Mouse (Mus musculus): ENCODE measurements around the gene Tspan14. TPM values are rescaled to one million over a fixed set of nuclear protein-coding genes. Genes with fewer than 3 reads are reported as not detected.

Tspan14 gene
- total RNA-seq, 2 experiments from 2014 or later = 50.0 to 53.8 TPM

- peak; percentile 78 for DNase-seq
Observed at GRCm38 (mm10) chr14:40975127-40975721, 8.6 kb upstream of the Tspan14 start.

- DNase-seq = no peak
Observed at GRCm38 (mm10) chr14:40968051-40968450, 1.4 kb upstream of the Tspan14 start.

DNA sequence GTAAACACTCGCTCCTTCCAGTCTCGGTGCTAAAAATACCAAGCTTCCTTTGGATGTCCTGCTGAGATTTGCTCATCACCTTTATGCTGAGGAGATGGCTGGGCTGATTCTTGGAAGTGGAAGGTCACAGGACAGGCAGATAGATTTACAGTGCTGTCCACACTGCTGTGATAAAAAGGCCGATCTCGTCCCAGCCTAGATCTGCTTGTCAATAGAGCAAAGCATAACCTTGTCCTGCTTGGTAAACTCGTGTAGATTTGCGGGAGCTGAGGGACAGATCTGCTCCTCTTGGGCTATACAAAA is 942 bp upstream of the Tspan14 start:
- no peak for DNase-seq

GRCm38 (mm10) chr14:40966862-40967597 is 423 bp upstream of the Tspan14 start:
- DNase-seq = peak; percentile 99

- peak; percentile 72 for DNase-seq
Observed at GRCm38 (mm10) chr14:40965507-40966356, 875 bp downstream of the Tspan14 start.

- DNase-seq = no peak
Observed at GRCm38 (mm10) chr14:40964881-40965280, 1.7 kb downstream of the Tspan14 start.

DNA sequence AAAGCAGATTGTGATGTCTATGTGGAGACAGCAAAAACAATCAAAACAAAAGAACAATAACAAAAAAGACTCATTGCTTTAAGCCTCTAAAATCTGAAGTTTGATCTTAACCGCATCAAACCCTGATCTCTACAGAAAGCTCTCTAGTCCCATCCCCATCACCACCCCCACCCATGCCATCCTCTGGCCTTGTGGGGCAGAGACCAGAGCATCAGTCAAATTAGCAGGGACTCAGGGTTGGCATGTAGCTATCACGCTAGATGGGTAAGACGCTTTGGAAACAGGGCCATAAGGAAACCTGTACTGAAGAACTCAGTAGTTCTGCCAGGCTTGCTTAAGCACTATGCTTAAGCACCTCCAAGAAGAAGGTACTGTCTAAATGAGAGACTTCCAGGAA is 2.4 kb downstream of the Tspan14 start:
- DNase-seq = no peak

DNA sequence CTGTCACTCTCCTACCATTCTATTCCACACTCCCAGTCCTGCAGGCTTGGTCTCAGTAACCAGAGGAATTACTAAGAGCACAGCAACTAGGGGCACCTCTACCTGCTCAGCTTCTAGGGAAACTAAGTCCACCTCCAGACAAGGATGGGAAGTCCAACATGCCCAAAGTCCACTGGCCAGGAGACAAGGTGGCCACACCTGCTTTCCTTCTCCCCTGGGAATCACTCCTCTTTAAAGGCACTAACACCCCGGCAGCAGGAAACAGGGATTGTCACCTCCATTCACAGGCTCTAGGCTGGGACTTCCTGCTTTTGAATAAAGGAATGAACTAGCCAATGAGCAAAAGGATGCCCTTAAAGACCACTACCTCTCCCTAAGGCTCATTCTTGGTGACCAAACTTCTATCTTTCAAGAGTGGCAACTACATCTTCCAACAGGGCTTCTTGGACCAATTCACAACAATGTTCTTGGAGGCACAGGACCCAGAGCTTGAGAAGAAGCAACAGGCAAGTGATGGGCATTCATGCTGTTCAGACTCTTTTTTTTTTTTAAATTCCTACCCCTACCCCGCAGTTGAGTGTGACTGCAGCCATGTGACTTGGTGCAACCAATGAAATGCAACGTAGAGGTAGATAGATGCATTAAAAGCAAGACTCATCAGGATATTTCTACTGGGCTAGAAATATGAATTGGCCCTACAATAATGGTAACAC is 3.0 kb downstream of the Tspan14 start:
- no peak for DNase-seq

DNA sequence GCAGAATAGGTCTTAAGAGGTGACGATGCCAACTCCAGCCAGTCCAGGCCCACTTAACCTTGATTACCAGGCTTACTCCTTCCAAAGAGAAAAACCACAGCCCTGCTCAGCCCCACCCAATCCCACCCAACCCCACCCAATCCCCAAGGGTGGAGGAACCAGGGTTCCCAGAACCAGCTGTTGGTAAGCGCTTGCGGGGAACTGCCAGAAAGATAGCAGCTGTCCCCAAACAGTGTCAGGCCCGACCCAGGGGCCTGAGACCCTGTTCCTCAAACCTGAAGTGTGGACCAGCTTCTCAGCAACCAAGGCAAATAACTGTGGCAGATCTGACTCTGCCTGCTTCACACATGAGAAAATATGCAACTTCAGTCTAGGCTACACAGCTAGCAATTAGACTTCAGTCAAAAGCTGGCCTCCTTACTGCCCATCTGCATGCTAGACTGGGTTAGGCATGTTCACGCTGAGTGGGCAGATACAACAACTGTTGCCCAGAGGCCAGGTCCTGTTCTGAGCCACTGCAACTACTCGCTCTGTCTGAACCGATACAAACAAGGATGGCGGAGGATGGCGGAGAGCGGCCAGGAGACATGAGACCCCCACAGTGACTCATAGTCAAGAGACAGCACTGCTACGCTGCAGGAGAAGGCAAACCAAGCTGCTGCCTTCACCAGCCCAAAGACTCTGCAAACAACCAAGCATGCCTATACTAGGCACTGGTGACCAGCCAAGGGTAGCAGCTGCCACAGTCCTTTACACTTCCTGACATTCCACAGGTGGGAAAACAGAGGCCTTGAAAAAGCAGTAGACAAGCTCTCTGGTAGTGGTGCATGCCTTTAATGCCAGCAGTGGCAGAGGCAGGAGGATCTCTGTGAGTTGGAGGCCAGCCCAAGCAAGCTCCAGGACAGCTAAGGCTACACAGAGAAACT is 4.0 kb downstream of the Tspan14 start:
- DNase-seq = no peak

DNA sequence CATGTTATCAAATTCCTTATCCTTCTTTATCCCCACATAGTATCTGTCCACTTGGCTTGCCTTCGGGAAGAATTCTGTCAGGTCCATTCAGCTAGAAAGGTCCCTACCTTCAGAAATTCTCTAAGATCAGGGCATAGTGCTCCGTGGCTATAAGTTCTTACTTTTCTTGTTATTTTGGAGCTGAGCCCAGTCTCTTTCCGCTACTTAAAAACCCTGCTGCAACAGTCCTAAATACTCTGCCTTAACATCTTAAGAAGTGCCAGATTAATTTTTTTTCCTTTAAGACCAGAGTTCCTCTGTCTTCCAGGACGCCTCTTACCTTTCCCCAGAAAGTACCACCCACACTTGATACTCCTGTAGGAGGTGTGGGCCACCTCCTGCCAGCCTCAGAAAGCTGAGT is 6.4 kb downstream of the Tspan14 start:
- no peak for DNase-seq

DNA sequence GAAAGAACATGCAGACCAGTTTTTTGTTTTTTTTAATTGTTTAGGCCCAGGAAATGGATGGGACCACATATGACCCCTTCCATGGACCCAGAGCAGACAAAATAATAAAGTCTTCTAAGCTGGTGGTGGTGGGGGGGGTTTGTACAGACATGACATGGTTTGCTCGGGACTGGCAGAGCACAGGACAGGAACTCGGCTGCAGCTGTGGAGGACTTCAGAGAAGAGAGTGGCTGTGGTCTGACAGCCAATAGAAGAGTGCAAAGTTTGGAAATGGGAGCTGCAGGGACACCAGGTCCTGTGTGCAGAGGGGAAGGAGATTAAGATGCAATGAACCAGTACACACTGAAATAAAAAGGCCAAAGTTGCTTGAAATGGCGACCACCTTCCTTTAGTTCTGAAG is 7.0 kb downstream of the Tspan14 start:
- no peak for DNase-seq

DNA sequence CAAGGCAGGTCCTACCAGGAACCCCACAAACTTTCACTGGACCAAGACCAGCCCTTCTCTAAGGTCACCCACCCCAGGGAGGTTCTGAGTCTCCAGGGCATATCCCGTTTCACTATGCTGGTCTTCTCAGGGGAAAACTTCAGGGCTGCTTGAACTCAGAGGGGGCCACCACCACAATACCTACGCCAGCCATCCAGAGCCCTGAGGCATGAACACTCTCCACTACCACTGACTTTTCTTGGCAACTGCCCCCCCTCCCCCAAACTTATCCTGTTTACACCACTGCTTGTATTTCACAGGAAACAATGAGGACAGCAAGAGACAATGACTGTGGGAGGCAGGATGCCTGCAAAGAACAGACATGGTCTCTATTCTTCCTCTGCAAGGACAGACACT is 7.6 kb downstream of the Tspan14 start:
- DNase-seq = peak; percentile 44

DNA sequence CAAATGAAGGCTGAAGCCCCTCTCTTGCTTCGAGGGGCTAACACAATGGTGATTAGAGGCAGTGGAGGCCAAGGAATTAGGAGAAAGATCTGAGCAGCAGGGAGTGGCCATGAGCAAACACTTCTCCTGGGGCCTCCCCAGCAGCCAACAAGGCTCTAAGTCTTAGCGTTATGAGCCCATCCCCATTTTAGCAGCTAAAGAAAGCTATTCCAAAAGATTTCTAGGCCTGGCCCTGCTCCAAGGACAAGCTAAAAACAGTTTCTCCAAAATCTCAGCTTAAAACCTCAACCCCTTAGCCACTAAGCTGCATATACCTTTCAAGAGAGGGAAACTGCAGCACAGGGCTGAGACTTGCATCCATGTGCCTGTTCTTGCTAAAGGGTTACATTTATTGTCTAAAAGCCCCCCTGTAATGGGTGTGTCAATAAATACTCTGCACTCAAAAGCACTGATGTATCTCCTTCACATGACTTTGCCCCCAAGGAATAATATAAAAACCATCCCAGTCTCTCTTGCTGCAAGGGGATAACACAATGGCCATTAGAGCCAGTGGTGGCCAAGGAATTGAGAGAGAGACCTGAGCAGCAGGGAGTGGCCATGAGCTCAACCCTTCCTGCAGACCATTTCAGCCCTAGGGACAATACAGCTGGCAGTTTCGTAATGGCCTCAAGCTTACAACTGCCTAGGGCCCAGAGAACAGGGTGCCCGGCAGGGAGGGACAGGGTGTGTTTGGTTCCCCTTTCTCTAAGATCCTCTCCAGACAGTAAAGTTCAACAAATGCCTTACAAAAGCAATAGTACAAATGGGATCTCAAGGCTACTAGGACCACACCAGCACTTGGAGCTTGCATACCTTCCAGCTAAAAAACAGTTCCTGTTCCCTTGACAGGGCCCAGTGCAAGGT is 8.3 kb downstream of the Tspan14 start:
- peak; percentile 57 for DNase-seq

DNA sequence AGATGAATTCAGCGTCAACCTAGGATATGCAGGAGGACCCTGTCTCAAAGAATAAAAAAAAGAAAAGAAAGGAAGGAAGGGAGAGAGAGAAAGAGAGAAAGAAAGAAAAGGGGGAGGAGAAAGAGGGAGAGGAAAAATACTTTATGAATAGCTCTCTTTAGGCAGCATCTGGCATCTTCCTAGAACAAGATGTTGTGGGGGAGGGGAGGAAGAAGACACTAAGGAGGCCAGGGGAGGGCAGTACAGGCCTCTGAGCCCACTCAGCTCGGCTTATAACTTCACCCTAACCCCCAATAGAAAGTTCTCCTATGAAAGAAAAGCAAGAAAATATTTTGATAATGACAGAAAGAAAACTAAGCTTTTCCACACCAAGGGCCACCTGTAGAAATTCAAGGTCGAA is 9.0 kb downstream of the Tspan14 start:
- no peak for DNase-seq

- DNase-seq = peak; percentile 43
Observed at GRCm38 (mm10) chr14:40956252-40957146, 10.1 kb downstream of the Tspan14 start.

DNA sequence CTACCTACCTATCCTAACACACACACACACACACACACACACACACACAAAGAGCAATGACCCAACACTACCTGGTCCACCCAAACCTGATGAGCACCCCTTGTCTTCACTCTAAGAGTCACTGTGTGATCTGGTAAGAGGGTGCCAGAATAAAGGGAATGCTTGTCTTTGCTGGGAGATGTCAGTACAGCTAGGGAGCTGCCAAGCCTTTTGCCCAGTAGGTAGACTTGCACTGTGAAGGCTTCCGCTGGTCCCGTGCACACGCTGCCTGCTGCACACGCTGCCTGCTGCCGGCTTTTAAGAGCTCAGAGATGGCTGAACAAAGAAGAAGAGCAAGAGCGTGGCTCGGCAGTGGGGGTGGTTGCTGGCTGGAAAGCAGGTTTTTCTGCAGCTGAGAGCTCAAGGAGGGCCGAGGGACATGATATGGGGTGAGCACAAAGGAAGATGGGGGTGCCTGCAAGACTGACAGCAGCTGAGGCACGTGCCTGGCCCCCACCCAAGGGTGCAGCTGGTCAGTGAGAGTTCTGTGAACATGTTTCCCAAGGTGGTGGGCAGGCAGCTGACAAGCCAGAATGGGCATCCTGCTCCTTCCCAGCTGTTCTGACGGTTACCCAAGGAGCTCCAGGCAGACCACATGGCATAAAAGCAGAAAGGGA is 10.9 kb downstream of the Tspan14 start:
- no peak for DNase-seq

DNA sequence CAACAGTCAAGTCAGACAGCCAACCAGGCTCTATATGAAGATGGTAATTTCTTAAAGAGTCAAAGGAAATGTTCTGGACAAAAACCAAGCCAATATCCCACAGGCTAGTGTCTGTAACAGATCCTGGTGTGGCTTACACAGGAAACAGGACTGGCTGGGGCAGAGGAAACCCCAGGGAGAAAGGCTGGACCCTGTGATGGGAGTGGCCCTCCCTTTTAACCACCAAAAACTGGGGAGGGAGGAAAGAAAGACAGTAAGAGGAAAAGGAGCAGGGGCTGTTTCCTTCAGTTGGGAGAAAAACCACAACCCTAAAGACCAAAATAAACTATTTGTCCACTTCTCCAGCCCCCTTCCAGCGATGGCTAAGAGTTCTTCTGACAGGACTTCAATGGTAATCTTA is 11.5 kb downstream of the Tspan14 start:
- DNase-seq = no peak

- DNase-seq = no peak
Observed at GRCm38 (mm10) chr14:40953381-40953780, 13.2 kb downstream of the Tspan14 start.

DNA sequence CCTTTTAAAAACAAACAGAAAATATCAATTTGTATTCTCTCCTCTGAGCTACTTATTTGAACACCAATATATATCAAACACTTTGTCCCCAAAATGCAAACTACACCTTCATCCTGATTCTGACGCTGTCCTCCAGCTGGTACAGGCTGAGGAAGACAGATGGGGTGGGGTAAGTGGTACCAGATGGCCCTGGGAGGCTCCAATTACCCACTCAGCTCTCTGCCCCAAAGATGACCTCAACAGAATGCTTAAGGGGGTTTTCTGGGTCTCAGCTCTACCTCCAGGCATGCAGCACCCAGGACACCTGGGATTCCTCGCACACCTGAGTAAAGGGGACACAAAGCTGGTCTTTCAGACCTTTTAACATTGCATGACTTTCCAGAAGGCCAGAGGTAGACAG is 13.9 kb downstream of the Tspan14 start:
- no peak for DNase-seq

Measured in adrenal gland, postnatal 10 days (tissue).